Mouse (Mus musculus) bone marrow, adult 2 months (tissue): ENCODE measurements at regions not wholly inside any gene's neighbourhood (a gene's known extent, or its start where the extent isn't known, plus 50 kb on each side); places are given as distances from the start of the nearest gene placed in this dataset.

Experiments
- H3K27ac ChIP-seq: fragments of 200-500 bp; 2 replicates; pipeline ENCODE4 v1.5.1; 2012; ENCODE audit warnings: low read depth, mild to moderate bottlenecking, control low read depth, inconsistent platforms, low read length; ENCODE audit not compliant: control insufficient read depth, poor library complexity, insufficient read depth
- H3K4me1 ChIP-seq: fragments of 200-500 bp; 2 replicates; pipeline ENCODE4 v1.6.1; 2011; ENCODE audit warnings: low read length; ENCODE audit not compliant: control insufficient read depth, insufficient read depth
- H3K4me3 ChIP-seq: fragments of 200-500 bp; replicated peaks from 2 replicates; pipeline ENCODE3; 2011; ENCODE audit warnings: mild to moderate bottlenecking, low read depth, low read length, control low read depth; ENCODE audit not compliant: control insufficient read depth
- CTCF ChIP-seq: fragments of 200-500 bp; IDR thresholded peaks from 2 replicates; pipeline ENCODE4 v1.5.1; 2011; ENCODE audit warnings: low read length, control low read depth; ENCODE audit not compliant: control insufficient read depth, insufficient read depth
- POLR2A ChIP-seq: fragments of 200-500 bp; IDR thresholded peaks from 2 replicates; pipeline ENCODE4 v1.6.1; 2011; ENCODE audit warnings: low read depth, mild to moderate bottlenecking, control low read depth, low read length, borderline replicate concordance; ENCODE audit not compliant: control insufficient read depth
- WGBS: fragments of 180-500 bp; shearing (Covaris S2); methylation state at CpG from one replicate; pipeline ENCODE4 v1.1.7; 2018; 5-methylcytosine and 5-hydroxymethylcytosine counted together

GRCm38 (mm10) chr17:87202958-87203720 is 62.6 kb downstream of the Mcfd2 start:
- Histone ChIP-seq H3K4me3 (no peak overlapping the region), H3K27ac (peak overlapping the region; percentile 20; the same call in 1 of the 2 replicates), H3K4me1 (peaks cover 4% of the 10 kb centered on the region)
- WGBS, result 19% methylated on average over 5 of the region's 5 CpGs
- TF ChIP-seq CTCF (no peak), POLR2A (no peak)

- no peak overlapping the region for H3K27ac ChIP-seq
- H3K4me1 ChIP-seq, result peaks cover 4% of the 10 kb centered on the region
- no peak for TF ChIP-seq POLR2A
- no peak overlapping the region for H3K4me3 ChIP-seq
- 12% methylated on average over 6 of the region's 6 CpGs for WGBS
These were observed 63.2 kb downstream of the Mcfd2 start for GRCm38 (mm10) chr17:87202490-87202889.

- H3K4me1 ChIP-seq, result peaks cover 4% of the 10 kb centered on the region
- TF ChIP-seq CTCF (no peak), POLR2A (no peak)
- no peak overlapping the region; the same call in 1 of the 2 replicates for H3K27ac ChIP-seq
- H3K4me3 ChIP-seq, result no peak overlapping the region
- 49% methylated on average over 3 of the region's 3 CpGs for WGBS
These were observed 65.0 kb downstream of the Mcfd2 start for GRCm38 (mm10) chr17:87200721-87201242.

- no peak overlapping the region for H3K27ac ChIP-seq
- TF ChIP-seq CTCF (no peak), POLR2A (no peak)
- WGBS, result 79% methylated on average over 2 of the region's 2 CpGs
- H3K4me1 ChIP-seq, result peaks cover 4% of the 10 kb centered on the region
- no peak overlapping the region for H3K4me3 ChIP-seq
These were observed 65.6 kb downstream of the Mcfd2 start for GRCm38 (mm10) chr17:87200134-87200533.

GRCm38 (mm10) chr17:87199134-87199533 is 66.6 kb downstream of the Mcfd2 start:
- Histone ChIP-seq H3K4me3 (no peak overlapping the region), H3K4me1 (peaks cover 4% of the 10 kb centered on the region), H3K27ac (no peak overlapping the region)
- TF ChIP-seq POLR2A (no peak), CTCF (no peak)
- whole genome bisulfite sequencing, result 89% methylated on average over 3 of the region's 3 CpGs

GRCm38 (mm10) chr17:87197434-87197833 is 68.3 kb downstream of the Mcfd2 start:
- no peaks in the 10 kb centered on the region; the same call in none of the 2 replicates for H3K4me1 ChIP-seq
- 65% methylated on average over 4 of the region's 4 CpGs for WGBS
- no peak overlapping the region for H3K27ac ChIP-seq
- H3K4me3 ChIP-seq, result no peak overlapping the region
- TF ChIP-seq CTCF (no peak), POLR2A (no peak)

GRCm38 (mm10) chr17:87194639-87195038 is 71.1 kb downstream of the Mcfd2 start:
- no peak overlapping the region for H3K4me3 ChIP-seq
- WGBS, result 78% methylated on average over 11 of the region's 11 CpGs
- H3K27ac ChIP-seq, result no peak overlapping the region
- TF ChIP-seq POLR2A, result no peak
- no peak for TF ChIP-seq CTCF
- H3K4me1 ChIP-seq, result no peaks in the 10 kb centered on the region

GRCm38 (mm10) chr17:87193482-87193881 is 72.3 kb downstream of the Mcfd2 start:
- TF ChIP-seq CTCF, result no peak
- no peaks in the 10 kb centered on the region for H3K4me1 ChIP-seq
- no peak overlapping the region for H3K4me3 ChIP-seq
- 62% methylated on average over 7 of the region's 7 CpGs for WGBS
- H3K27ac ChIP-seq, result no peak overlapping the region

GRCm38 (mm10) chr17:87189670-87190069 is 76.1 kb downstream of the Mcfd2 start:
- no peak for TF ChIP-seq POLR2A
- no peak for TF ChIP-seq CTCF
- Histone ChIP-seq H3K27ac (no peak overlapping the region), H3K4me3 (no peak overlapping the region), H3K4me1 (no peaks in the 10 kb centered on the region)
- 78% methylated on average over 3 of the region's 3 CpGs for WGBS
